Mouse (Mus musculus) forebrain, postnatal 0 days (tissue): ENCODE measurements around the gene Olfr611. TPM values are rescaled to one million over a fixed set of nuclear protein-coding genes. Genes with fewer than 3 reads are reported as not detected.
"Not testable (repeated sequence)": the region's sequence is repeated elsewhere in the genome, so short reads cannot be mapped to it uniquely, and the experiment has no call there.

Experiments used
- ATAC-seq: fragments of 200-750 bp; cut with Nextera tagmentation; 2 replicates; pipeline ENCODE4 v1.8.0; 2017; ENCODE audit warnings: mild to moderate bottlenecking, moderate library complexity
- DNase-seq: peaks from one replicate; pipeline ENCODE4 v3.0.0-alpha.2; 2015
- H3K27ac ChIP-seq: fragments of 300-500 bp; sonication (generic); 2 replicates; pipeline ENCODE4 v1.5.1; 2014; ENCODE audit warnings: low read depth, mild to moderate bottlenecking, antibody characterized with exemption, low read length, moderate library complexity, mixed read lengths
- H3K27me3 ChIP-seq: fragments of 300-500 bp; sonication (generic); 2 replicates; pipeline ENCODE4 v1.6.1; 2014; ENCODE audit warnings: mild to moderate bottlenecking, low read length, mixed read lengths; ENCODE audit not compliant: insufficient read depth
- H3K36me3 ChIP-seq: fragments of 300-500 bp; sonication (generic); 2 replicates; pipeline ENCODE4 v1.6.1; 2014; ENCODE audit warnings: mild to moderate bottlenecking, moderate library complexity; ENCODE audit not compliant: insufficient read depth
- H3K4me1 ChIP-seq: fragments of 300-500 bp; sonication (generic); 2 replicates; pipeline ENCODE4 v1.6.1; 2014; ENCODE audit warnings: antibody characterized with exemption; ENCODE audit not compliant: insufficient read depth
- H3K4me2 ChIP-seq: fragments of 300-500 bp; sonication (generic); 2 replicates; pipeline ENCODE4 v1.6.1; 2014; ENCODE audit warnings: low read depth, mild to moderate bottlenecking, moderate library complexity
- H3K4me3 ChIP-seq: fragments of 300-500 bp; sonication (generic); 2 replicates; pipeline ENCODE4 v1.5.1; 2014; ENCODE audit warnings: low read depth, low read length, mixed read lengths
- H3K9ac ChIP-seq: fragments of 300-500 bp; sonication (generic); 2 replicates; pipeline ENCODE4 v1.6.1; 2014; ENCODE audit warnings: mild to moderate bottlenecking
- H3K9me3 ChIP-seq: fragments of 300-500 bp; sonication (generic); 2 replicates; pipeline ENCODE4 v1.6.1; 2016; ENCODE audit warnings: low read length
- CTCF ChIP-seq: sonication (generic); IDR thresholded peaks from 2 replicates; pipeline ENCODE4 v1.5.1; 2016; ENCODE audit warnings: antibody characterized with exemption, control low read depth, low read depth
- WGBS: fragments of 180-500 bp; shearing (Covaris S2); extraction: QIAGEN DNeasy Blood & Tissue Kit; methylation state at CpG from one replicate; pipeline ENCODE4 v1.1.7; 2014; 5-methylcytosine and 5-hydroxymethylcytosine counted together
- polyA plus RNA-seq: library from polyadenylated mRNA; unstranded; fragments of >200 nt; fragmentation: Nextera tagmentation; extraction: Ambion mirVana; gene quantifications from 2 replicates; pipeline ENCODE4 v1.2.1, GENCODE M21; 2015
- total RNA-seq: library from RNA; depleted of rRNA; stranded (reverse); fragments of >200 nt; gene quantifications from 2 replicates; pipeline ENCODE4 v1.2.3, GENCODE M21; 2014; rRNA removed

The Olfr611 gene
- total RNA-seq (not detected in 2 replicates), polyA plus RNA-seq (not detected in 2 replicates)

DNA sequence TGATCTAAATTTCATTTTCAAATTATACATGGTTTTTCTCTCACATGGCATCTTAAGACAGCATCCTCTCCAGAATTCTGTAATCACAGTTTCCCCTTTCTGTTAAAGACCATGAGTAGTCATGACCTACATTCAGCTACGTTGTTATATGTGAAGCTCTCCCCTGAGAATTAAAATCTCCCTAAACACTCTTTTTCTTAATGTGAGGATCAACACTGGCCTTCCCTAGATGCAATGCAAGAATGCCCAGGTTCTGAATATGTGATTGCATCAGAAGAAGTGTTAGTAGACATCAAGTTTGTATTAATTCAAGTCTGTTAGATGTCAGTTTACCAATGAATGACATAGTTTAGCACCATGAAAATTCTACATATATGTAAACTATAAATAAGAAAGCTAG is at the start of gene Olfr611:
Gene Olfr611, minus strand, starts transcription at position 101 of the 400 bp plus-strand sequence.
- not testable (repeated sequence) for H3K36me3 ChIP-seq, H3K9me3 ChIP-seq, H3K27me3 ChIP-seq, H3K9ac ChIP-seq, H3K27ac ChIP-seq, H3K4me1 ChIP-seq, H3K4me2 ChIP-seq, DNase-seq, H3K4me3 ChIP-seq, ATAC-seq
- 61% methylated on average over 1 of the region's 1 CpGs for WGBS

DNA sequence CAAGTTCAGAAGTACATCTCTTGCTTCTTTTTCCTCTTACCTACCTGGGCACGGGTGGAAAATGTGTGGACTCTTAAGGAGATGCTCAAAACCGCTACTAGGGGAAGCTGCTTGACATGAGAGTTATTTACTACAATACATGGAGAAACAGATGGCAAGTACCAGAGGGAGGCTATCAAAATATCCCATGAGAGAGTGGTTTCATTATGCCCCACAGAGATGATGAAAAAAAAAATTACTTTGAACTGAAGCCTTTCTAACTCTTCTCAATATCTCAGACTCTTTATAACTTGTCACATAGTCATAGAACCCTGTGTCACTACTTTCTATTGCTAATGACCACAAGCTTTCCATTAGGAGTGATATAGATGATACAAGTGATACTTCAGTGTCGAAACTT is 48.4 kb upstream of the Olfr611 start, which contains the start of gene Olfr616:
Gene Olfr616, minus strand, starts transcription at position 101 of the 400 bp plus-strand sequence.
- no peak within 1 kb of the TSS for H3K4me3 ChIP-seq
- no peaks in the 10 kb centered on the region for H3K27me3 ChIP-seq
- H3K9ac ChIP-seq: no peak within 1 kb of the TSS
- H3K4me2 ChIP-seq: no peak within 1 kb of the TSS
- ATAC-seq (no peak), DNase-seq (no peak)
- no peak for TF ChIP-seq CTCF
- H3K27ac ChIP-seq: no peak within 1 kb of the TSS
- H3K9me3 ChIP-seq: no peaks in the 10 kb centered on the region
- H3K36me3 ChIP-seq: no peaks in the 10 kb centered on the region
- WGBS: 88% methylated on average over 3 of the region's 3 CpGs
- H3K4me1 ChIP-seq: no peaks in the 10 kb centered on the region

DNA sequence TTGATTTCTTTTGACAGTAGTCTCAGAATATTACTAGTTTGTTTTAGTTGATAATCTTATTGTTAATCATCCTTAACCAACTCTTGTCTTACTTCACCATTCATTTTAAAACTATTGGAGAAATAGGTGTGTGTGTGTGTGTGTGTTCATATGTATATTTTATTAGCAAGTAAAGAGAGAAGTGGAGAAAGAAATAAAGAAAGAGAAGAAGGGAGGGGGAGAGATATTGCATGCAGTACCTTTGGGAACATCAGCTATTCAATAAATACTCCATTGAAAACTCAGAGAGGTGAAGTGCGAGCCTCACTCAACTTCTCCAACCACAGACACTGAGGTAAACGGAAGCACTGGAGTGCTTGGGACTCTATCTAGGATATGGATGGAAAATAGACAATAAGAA is 35.1 kb upstream of the Olfr611 start, which contains the start of gene Olfr615:
Gene Olfr615, plus strand, starts transcription at position 301 of the 400 bp plus-strand sequence.
- Histone ChIP-seq H3K36me3 (no peaks in the 10 kb centered on the region), H3K9me3 (no peaks in the 10 kb centered on the region), H3K4me3 (no peak within 1 kb of the TSS), H3K27ac (no peak within 1 kb of the TSS), H3K9ac (no peak within 1 kb of the TSS), H3K4me2 (no peak within 1 kb of the TSS), H3K4me1 (no peaks in the 10 kb centered on the region), H3K27me3 (no peaks in the 10 kb centered on the region)
- ATAC-seq (no peak), DNase-seq (no peak)
- WGBS: 81% methylated on average over 2 of the region's 2 CpGs
- no peak for TF ChIP-seq CTCF

DNA sequence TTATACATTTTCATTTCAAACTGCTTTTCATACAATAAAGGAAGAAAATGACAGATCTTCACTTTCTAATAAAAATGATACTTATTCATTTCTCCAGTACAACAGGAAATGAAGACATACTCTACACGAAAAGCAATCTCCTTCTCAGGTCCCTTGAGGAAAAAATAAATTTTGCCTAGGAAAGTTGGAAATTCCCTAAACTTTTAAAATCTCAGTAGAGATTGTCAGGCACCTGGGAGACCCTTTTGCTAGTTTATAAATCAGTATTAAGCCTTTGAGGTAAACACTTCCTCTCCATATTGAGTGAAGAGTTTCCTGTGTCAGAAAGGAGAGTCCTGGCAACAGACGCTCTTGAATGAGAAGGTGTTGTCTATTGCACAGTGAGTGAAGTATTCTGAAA is 27.1 kb upstream of the Olfr611 start, which contains the start of gene Olfr613:
Gene Olfr613, plus strand, starts transcription at position 301 of the 400 bp plus-strand sequence.
- Histone ChIP-seq H3K9ac (no peak within 1 kb of the TSS), H3K9me3 (no peaks in the 10 kb centered on the region), H3K4me1 (no peaks in the 10 kb centered on the region), H3K27ac (no peak within 1 kb of the TSS), H3K27me3 (no peaks in the 10 kb centered on the region), H3K4me2 (no peak within 1 kb of the TSS), H3K4me3 (no peak within 1 kb of the TSS), H3K36me3 (no peaks in the 10 kb centered on the region)
- WGBS: 85% methylated on average over 2 of the region's 2 CpGs
- no peak for ATAC-seq
- DNase-seq: no peak
- no peak for TF ChIP-seq CTCF

DNA sequence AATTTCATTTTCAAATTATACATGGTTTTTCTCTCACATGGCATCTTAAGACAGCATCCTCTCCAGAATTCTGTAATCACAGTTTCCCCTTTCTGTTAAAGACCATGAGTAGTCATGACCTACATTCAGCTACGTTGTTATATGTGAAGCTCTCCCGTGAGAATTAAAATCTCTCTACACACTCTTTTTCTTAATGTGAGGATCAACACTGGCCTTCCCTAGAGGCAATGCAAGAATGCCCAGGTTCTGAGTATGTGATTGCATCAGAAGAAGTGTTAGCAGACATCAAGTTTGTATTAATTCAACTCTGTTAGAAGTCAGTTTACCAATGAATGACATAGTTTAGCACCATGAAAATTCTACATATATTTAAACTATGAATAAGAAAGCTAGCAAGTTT is 22.0 kb upstream of the Olfr611 start, which contains the start of gene Olfr612:
Gene Olfr612, minus strand, starts transcription at position 101 of the 400 bp plus-strand sequence.
- WGBS: 88% methylated on average over 2 of the region's 2 CpGs

GRCm38 (mm10) chr7:103512022-103512421 is 8.6 kb downstream of the Olfr611 start, which contains the start of gene Olfr610:
Gene Olfr610 (minus strand): TSS chr7:103512122.
- Histone ChIP-seq H3K27ac (no peak within 1 kb of the TSS), H3K36me3 (no peaks in the 10 kb centered on the region), H3K4me2 (no peak within 1 kb of the TSS), H3K9ac (no peak within 1 kb of the TSS), H3K4me1 (no peaks in the 10 kb centered on the region), H3K27me3 (no peaks in the 10 kb centered on the region), H3K4me3 (no peak within 1 kb of the TSS), H3K9me3 (no peaks in the 10 kb centered on the region)
- DNase-seq (no peak), ATAC-seq (no peak)
- no peak for TF ChIP-seq CTCF
- WGBS: 87% methylated on average over 2 of the region's 2 CpGs

More for the DNA sequence above, 22.0 kb upstream of the Olfr611 start, which contains the start of gene Olfr612:
- not testable (repeated sequence) for H3K27me3 ChIP-seq, H3K36me3 ChIP-seq, H3K4me1 ChIP-seq, H3K27ac ChIP-seq, DNase-seq, H3K9me3 ChIP-seq, H3K4me2 ChIP-seq, H3K9ac ChIP-seq, ATAC-seq, H3K4me3 ChIP-seq

- no peaks in the 10 kb centered on the region for H3K27me3 ChIP-seq
- WGBS: 65% methylated on average over 1 of the region's 1 CpGs
- no peak within 1 kb of the TSS for H3K9ac ChIP-seq
- no peak for ATAC-seq
- H3K27ac ChIP-seq: no peak within 1 kb of the TSS
- H3K4me1 ChIP-seq: no peaks in the 10 kb centered on the region
- no peak within 1 kb of the TSS for H3K4me2 ChIP-seq
- no peak for TF ChIP-seq CTCF
- no peaks in the 10 kb centered on the region for H3K36me3 ChIP-seq
- DNase-seq: no peak
- H3K9me3 ChIP-seq: no peaks in the 10 kb centered on the region
- no peak within 1 kb of the TSS for H3K4me3 ChIP-seq
Measured at GRCm38 (mm10) chr7:103497962-103498361, 22.7 kb downstream of the Olfr611 start, which contains the start of gene Olfr609. Gene Olfr609 (minus strand): TSS chr7:103498062.

GRCm38 (mm10) chr7:103477106-103477505 is 43.5 kb downstream of the Olfr611 start:
- H3K36me3 ChIP-seq, H3K9ac ChIP-seq, H3K27ac ChIP-seq, H3K27me3 ChIP-seq, H3K9me3 ChIP-seq, H3K4me3 ChIP-seq, H3K4me2 ChIP-seq, H3K4me1 ChIP-seq, DNase-seq, ATAC-seq: not testable (repeated sequence)
- 80% methylated on average over 9 of the region's 9 CpGs for WGBS
